Mouse (Mus musculus) midbrain, embryonic 16.5 days (tissue): ENCODE measurements around the gene Shld1. TPM values are rescaled to one million over a fixed set of nuclear protein-coding genes. Genes with fewer than 3 reads are reported as not detected.

ENCODE experiments used
- ATAC-seq: fragments of 200-750 bp; cut with Nextera tagmentation; 2 replicates; pipeline ENCODE4 v1.8.0; 2017; ENCODE audit warnings: moderate TSS enrichment
- H3K27ac ChIP-seq: fragments of 300-500 bp; sonication (generic); 2 replicates; pipeline ENCODE4 v1.5.1; 2014; ENCODE audit warnings: mild to moderate bottlenecking, low read length, mixed read lengths
- H3K27me3 ChIP-seq: fragments of 300-500 bp; sonication (generic); 2 replicates; pipeline ENCODE4 v1.6.1; 2014; ENCODE audit warnings: low read depth, low read length, mixed read lengths; ENCODE audit not compliant: control insufficient read depth, insufficient read depth
- H3K36me3 ChIP-seq: fragments of 300-500 bp; sonication (generic); 2 replicates; pipeline ENCODE4 v1.6.1; 2014; ENCODE audit warnings: mild to moderate bottlenecking, low read length, moderate library complexity, mixed read lengths; ENCODE audit not compliant: control insufficient read depth, insufficient read depth
- H3K4me1 ChIP-seq: fragments of 300-500 bp; sonication (generic); 2 replicates; pipeline ENCODE4 v1.6.1; 2014; ENCODE audit warnings: mild to moderate bottlenecking, low read length, mixed read lengths; ENCODE audit not compliant: control insufficient read depth, insufficient read depth
- H3K4me2 ChIP-seq: fragments of 300-500 bp; sonication (generic); 2 replicates; pipeline ENCODE4 v1.6.1; 2014; ENCODE audit warnings: mild to moderate bottlenecking, low read length, mixed read lengths
- H3K4me3 ChIP-seq: fragments of 300-500 bp; sonication (generic); 2 replicates; pipeline ENCODE4 v1.5.1; 2014; ENCODE audit warnings: low read depth, mild to moderate bottlenecking, low read length, moderate library complexity, mixed read lengths
- H3K9ac ChIP-seq: fragments of 300-500 bp; sonication (generic); 2 replicates; pipeline ENCODE4 v1.6.1; 2014; ENCODE audit warnings: low read depth, low read length, mixed read lengths
- H3K9me3 ChIP-seq: fragments of 300-500 bp; sonication (generic); replicated peaks from 2 replicates; pipeline ENCODE4 v1.6.1; 2014; ENCODE audit warnings: mild to moderate bottlenecking, low read length, mixed read lengths; ENCODE audit not compliant: control insufficient read depth, poor library complexity, severe bottlenecking
- WGBS: fragments of 180-500 bp; shearing (Covaris S2); extraction: QIAGEN DNeasy Blood & Tissue Kit; methylation state at CpG from one replicate; pipeline ENCODE4 v1.1.7; 2014; 5-methylcytosine and 5-hydroxymethylcytosine counted together
- polyA plus RNA-seq: library from polyadenylated mRNA; unstranded; fragments of >200 nt; fragmentation: Nextera tagmentation; extraction: Ambion mirVana; gene quantifications from 2 replicates; pipeline ENCODE4 v1.2.1, GENCODE M21; 2015

Shld1 gene
- 20.6 and 21.7 TPM in 2 replicates for polyA plus RNA-seq

- peak within 1 kb of the TSS; percentile 82 for H3K27ac ChIP-seq
- peaks cover 9% of the 10 kb centered on the region for H3K4me1 ChIP-seq
- H3K4me3 ChIP-seq, result peak within 1 kb of the TSS; percentile 64
- peak within 1 kb of the TSS; percentile 61 for H3K4me2 ChIP-seq
- peak within 1 kb of the TSS; percentile 82 for H3K9ac ChIP-seq
- WGBS, result 9% methylated on average over 31 of the region's 33 CpGs
- no peaks in the 10 kb centered on the region for H3K27me3 ChIP-seq
- peak; percentile 96 for ATAC-seq
- no peaks in the 10 kb centered on the region for H3K36me3 ChIP-seq
- H3K9me3 ChIP-seq, result no peaks in the 10 kb centered on the region
Measured at GRCm38 (mm10) chr2:132686756-132687737, at the start of gene Shld1. TSS of gene Shld1 (plus strand) at chr2:132686931.

- Histone ChIP-seq H3K9ac (no peak overlapping the region), H3K27me3 (no peaks in the 10 kb centered on the region), H3K4me1 (no peaks in the 10 kb centered on the region), H3K4me2 (no peak overlapping the region), H3K36me3 (no peaks in the 10 kb centered on the region), H3K27ac (no peak overlapping the region), H3K9me3 (no peaks in the 10 kb centered on the region), H3K4me3 (no peak overlapping the region)
- 92% methylated on average over 6 of the region's 6 CpGs for WGBS
- no peak for ATAC-seq
Measured at GRCm38 (mm10) chr2:132638306-132638705, 48.4 kb upstream of the Shld1 start.

- no peak overlapping the region for H3K9ac ChIP-seq
- ATAC-seq, result no peak
- H3K36me3 ChIP-seq, result no peaks in the 10 kb centered on the region
- no peaks in the 10 kb centered on the region for H3K9me3 ChIP-seq
- WGBS, result 90% methylated on average over 7 of the region's 7 CpGs
- no peak overlapping the region for H3K27ac ChIP-seq
- H3K4me1 ChIP-seq, result no peaks in the 10 kb centered on the region
- no peaks in the 10 kb centered on the region for H3K27me3 ChIP-seq
- no peak overlapping the region for H3K4me2 ChIP-seq
- no peak overlapping the region for H3K4me3 ChIP-seq
Measured at GRCm38 (mm10) chr2:132639337-132639736, 47.4 kb upstream of the Shld1 start.

GRCm38 (mm10) chr2:132641196-132641595, 45.5 kb upstream of the Shld1 start:
- Histone ChIP-seq H3K9me3 (no peaks in the 10 kb centered on the region), H3K4me3 (no peak overlapping the region), H3K4me1 (no peaks in the 10 kb centered on the region), H3K27me3 (no peaks in the 10 kb centered on the region), H3K4me2 (no peak overlapping the region), H3K27ac (no peak overlapping the region), H3K9ac (no peak overlapping the region), H3K36me3 (no peaks in the 10 kb centered on the region)
- 73% methylated on average over 3 of the region's 3 CpGs for WGBS
- no peak for ATAC-seq

- WGBS, result 89% methylated on average over 4 of the region's 4 CpGs
- H3K4me3 ChIP-seq, result no peak overlapping the region
Measured at GRCm38 (mm10) chr2:132643161-132643560, 43.6 kb upstream of the Shld1 start.

GRCm38 (mm10) chr2:132646856-132647745, 39.6 kb upstream of the Shld1 start:
- H3K4me1 ChIP-seq, result no peaks in the 10 kb centered on the region
- no peaks in the 10 kb centered on the region for H3K36me3 ChIP-seq
- H3K4me3 ChIP-seq, result no peak overlapping the region
- WGBS, result 69% methylated on average over 17 of the region's 17 CpGs
- H3K9ac ChIP-seq, result no peak overlapping the region
- no peaks in the 10 kb centered on the region for H3K27me3 ChIP-seq
- H3K27ac ChIP-seq, result no peak overlapping the region
- ATAC-seq, result no peak
- no peaks in the 10 kb centered on the region for H3K9me3 ChIP-seq
- no peak overlapping the region for H3K4me2 ChIP-seq

More at GRCm38 (mm10) chr2:132643161-132643560, 43.6 kb upstream of the Shld1 start:
- Histone ChIP-seq H3K27me3 (no peaks in the 10 kb centered on the region), H3K9me3 (no peaks in the 10 kb centered on the region), H3K9ac (no peak overlapping the region), H3K27ac (no peak overlapping the region), H3K4me2 (no peak overlapping the region), H3K4me1 (no peaks in the 10 kb centered on the region), H3K36me3 (no peaks in the 10 kb centered on the region)
- no peak for ATAC-seq

- Histone ChIP-seq H3K27me3 (no peaks in the 10 kb centered on the region), H3K27ac (no peak overlapping the region), H3K9me3 (no peaks in the 10 kb centered on the region), H3K4me1 (no peaks in the 10 kb centered on the region), H3K4me2 (no peak overlapping the region), H3K4me3 (no peak overlapping the region), H3K36me3 (no peaks in the 10 kb centered on the region), H3K9ac (no peak overlapping the region)
- WGBS, result 92% methylated on average over 10 of the region's 10 CpGs
- no peak for ATAC-seq
Measured at GRCm38 (mm10) chr2:132649352-132649870, 37.3 kb upstream of the Shld1 start.

- Histone ChIP-seq H3K27ac (no peak overlapping the region), H3K4me3 (no peak overlapping the region), H3K4me1 (no peaks in the 10 kb centered on the region), H3K9me3 (no peaks in the 10 kb centered on the region), H3K4me2 (no peak overlapping the region), H3K36me3 (no peaks in the 10 kb centered on the region), H3K27me3 (no peaks in the 10 kb centered on the region), H3K9ac (no peak overlapping the region)
- WGBS, result 82% methylated on average over 2 of the region's 2 CpGs
- no peak for ATAC-seq
Measured at GRCm38 (mm10) chr2:132650546-132650945, 36.2 kb upstream of the Shld1 start.
